Mouse (Mus musculus): ENCODE results near the gene Rapsn.

Gene Rapsn

GRCm38 (mm10) chr2:91081775-91082695, 46.6 kb downstream of the Rapsn start, which contains the start of gene Spi1:
Gene Spi1, plus strand, starts transcription at chr2:91082390.
- DNase-seq: peak; percentile 4

- peak; percentile 60 for DNase-seq
These were observed 47.4 kb downstream of the Rapsn start for GRCm38 (mm10) chr2:91082844-91083243.

GRCm38 (mm10) chr2:91083366-91083940, 48.0 kb downstream of the Rapsn start:
- DNase-seq: peak; percentile 6

- DNase-seq: peak; percentile 15
These were observed 48.9 kb downstream of the Rapsn start for GRCm38 (mm10) chr2:91084179-91084820.

GRCm38 (mm10) chr2:91085494-91086391, 50.3 kb downstream of the Rapsn start:
- DNase-seq: no peak

GRCm38 (mm10) chr2:91086392-91087237, 51.2 kb downstream of the Rapsn start:
- peak; percentile 16 for DNase-seq

GRCm38 (mm10) chr2:91087453-91087852, 52.0 kb downstream of the Rapsn start:
- no peak for DNase-seq

GRCm38 (mm10) chr2:91088987-91089386, 53.6 kb downstream of the Rapsn start:
- DNase-seq: peak; percentile 4

GRCm38 (mm10) chr2:91090208-91090607, 54.8 kb downstream of the Rapsn start:
- peak; percentile 4 for DNase-seq

GRCm38 (mm10) chr2:91090827-91091226, 55.4 kb downstream of the Rapsn start:
- DNase-seq: no peak

Data from kidney, postnatal 10 days (tissue).